Mouse (Mus musculus) stomach, embryonic 16.5 days (tissue): ENCODE results near the gene Ndst2. TPM values are rescaled to one million over a fixed set of nuclear protein-coding genes. Genes with fewer than 3 reads are reported as not detected.

ENCODE experiments used
- ATAC-seq: fragments of 200-750 bp; cut with Nextera tagmentation; 2 replicates; pipeline ENCODE4 v1.8.0; 2017; ENCODE audit warnings: moderate number of reproducible peaks, moderate TSS enrichment; ENCODE audit not compliant: insufficient read depth, low FRiP score
- H3K27ac ChIP-seq: fragments of 300-500 bp; sonication (generic); 2 replicates; pipeline ENCODE4 v1.5.1; 2014; ENCODE audit warnings: low read length
- H3K27me3 ChIP-seq: fragments of 300-500 bp; sonication (generic); 2 replicates; pipeline ENCODE4 v1.6.1; 2014; ENCODE audit warnings: low read length, control low read depth, mixed read lengths; ENCODE audit not compliant: control insufficient read depth, insufficient read depth
- H3K36me3 ChIP-seq: fragments of 300-500 bp; sonication (generic); 2 replicates; pipeline ENCODE4 v1.6.1; 2014; ENCODE audit warnings: low read length; ENCODE audit not compliant: control insufficient read depth, insufficient read depth
- H3K4me1 ChIP-seq: fragments of 300-500 bp; sonication (generic); 2 replicates; pipeline ENCODE4 v1.6.1; 2014; ENCODE audit warnings: low read length, control low read depth, mixed read lengths; ENCODE audit not compliant: control insufficient read depth, insufficient read depth
- H3K4me2 ChIP-seq: fragments of 300-500 bp; sonication (generic); 2 replicates; pipeline ENCODE4 v1.6.1; 2014; ENCODE audit warnings: low read depth, low read length, mixed read lengths
- H3K4me3 ChIP-seq: fragments of 300-500 bp; sonication (generic); replicated peaks from 2 replicates; pipeline ENCODE4 v1.5.1; 2014; ENCODE audit warnings: mild to moderate bottlenecking, low read length
- H3K9ac ChIP-seq: fragments of 300-500 bp; sonication (generic); 2 replicates; pipeline ENCODE4 v1.6.1; 2014; ENCODE audit warnings: low read length
- H3K9me3 ChIP-seq: fragments of 300-500 bp; sonication (generic); replicated peaks from 2 replicates; pipeline ENCODE4 v1.6.1; 2016; ENCODE audit warnings: low read length, control low read depth; ENCODE audit not compliant: control insufficient read depth
- WGBS: fragments of 180-500 bp; shearing (Covaris S2); extraction: QIAGEN DNeasy Blood & Tissue Kit; methylation state at CpG from one replicate; pipeline ENCODE4 v1.1.7; 2014; 5-methylcytosine and 5-hydroxymethylcytosine counted together
- microRNA-seq: library from miRNA; unstranded; fragments of <30 nt; microRNA quantifications from one replicate; pipeline ENCODE4, GENCODE M21; 2016
- polyA plus RNA-seq: library from polyadenylated mRNA; unstranded; fragments of >200 nt; fragmentation: Nextera tagmentation; extraction: Ambion mirVana; gene quantifications from 2 replicates; pipeline ENCODE4 v1.2.1, GENCODE M21; 2015

Gene Ndst2
- polyA plus RNA-seq, 1 experiment from 2014 or later, result 23.7 TPM

- no peak overlapping the region for H3K27ac ChIP-seq
- H3K4me2 ChIP-seq, result no peak overlapping the region
- H3K27me3 ChIP-seq, result no peaks in the 10 kb centered on the region
- 71% methylated on average over 3 of the region's 3 CpGs for WGBS
- no peaks in the 10 kb centered on the region for H3K4me1 ChIP-seq
- H3K9me3 ChIP-seq, result no peaks in the 10 kb centered on the region
- H3K36me3 ChIP-seq, result peaks cover 54% of the 10 kb centered on the region
- H3K9ac ChIP-seq, result no peak overlapping the region
- H3K4me3 ChIP-seq, result no peak overlapping the region
- ATAC-seq, result peak; percentile 59; the same call in 1 of the 2 replicates
Measured at GRCm38 (mm10) chr14:20682498-20682897, 51.9 kb downstream of the Ndst2 start.

DNA sequence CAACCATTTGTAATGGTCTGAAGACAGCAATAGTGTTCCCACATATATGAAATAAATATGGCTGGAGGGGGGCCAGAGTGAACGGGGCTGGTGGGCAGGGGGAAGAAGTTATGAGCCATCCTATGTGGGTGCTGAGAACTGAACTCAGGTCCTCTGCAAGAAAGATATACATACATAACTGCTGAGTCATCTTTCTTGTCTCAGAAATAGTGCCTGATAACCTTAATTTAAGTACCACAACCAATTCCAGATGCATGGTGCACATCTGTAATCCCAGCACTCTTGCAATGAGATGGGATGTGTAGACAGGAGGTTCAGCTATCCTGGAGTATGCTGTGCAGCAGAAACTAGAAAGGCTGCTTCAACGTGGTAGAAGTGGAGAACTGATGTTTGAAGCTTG, 52.6 kb downstream of the Ndst2 start:
- H3K4me2 ChIP-seq, result no peak overlapping the region
- H3K4me1 ChIP-seq, result no peaks in the 10 kb centered on the region
- peaks cover 59% of the 10 kb centered on the region for H3K36me3 ChIP-seq
- H3K27ac ChIP-seq, result no peak overlapping the region
- no peaks in the 10 kb centered on the region for H3K27me3 ChIP-seq
- H3K4me3 ChIP-seq, result no peak overlapping the region
- H3K9me3 ChIP-seq, result no peaks in the 10 kb centered on the region
- 83% methylated on average over 2 of the region's 2 CpGs for WGBS
- H3K9ac ChIP-seq, result no peak overlapping the region
- no peak for ATAC-seq

DNA sequence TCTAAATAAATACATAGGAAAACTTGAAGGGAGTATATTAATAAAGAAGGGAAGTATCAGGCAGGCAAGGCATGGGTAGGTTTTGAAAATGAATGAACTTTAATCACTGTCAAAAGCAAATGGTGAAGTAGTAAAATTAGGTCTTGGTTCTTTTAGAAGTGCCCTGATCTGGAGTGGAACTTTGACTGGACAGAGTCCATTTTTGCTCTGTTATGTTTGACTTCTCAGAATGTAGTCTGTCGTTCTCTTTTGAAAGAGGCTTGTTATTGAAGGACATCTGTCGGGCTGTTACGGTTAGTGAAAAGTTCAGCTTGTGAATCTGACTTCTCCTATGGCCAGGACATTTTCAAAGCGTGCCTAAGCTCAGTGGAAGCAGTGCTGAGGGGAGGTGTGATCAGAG, 56.5 kb downstream of the Ndst2 start:
- 89% methylated on average over 4 of the region's 4 CpGs for WGBS
- no peak overlapping the region for H3K4me2 ChIP-seq
- H3K27me3 ChIP-seq, result no peaks in the 10 kb centered on the region
- H3K9me3 ChIP-seq, result no peaks in the 10 kb centered on the region
- ATAC-seq, result no peak
- no peak overlapping the region for H3K9ac ChIP-seq
- H3K27ac ChIP-seq, result no peak overlapping the region
- H3K4me1 ChIP-seq, result peaks cover 13% of the 10 kb centered on the region
- no peak overlapping the region for H3K4me3 ChIP-seq
- H3K36me3 ChIP-seq, result peaks cover 48% of the 10 kb centered on the region

DNA sequence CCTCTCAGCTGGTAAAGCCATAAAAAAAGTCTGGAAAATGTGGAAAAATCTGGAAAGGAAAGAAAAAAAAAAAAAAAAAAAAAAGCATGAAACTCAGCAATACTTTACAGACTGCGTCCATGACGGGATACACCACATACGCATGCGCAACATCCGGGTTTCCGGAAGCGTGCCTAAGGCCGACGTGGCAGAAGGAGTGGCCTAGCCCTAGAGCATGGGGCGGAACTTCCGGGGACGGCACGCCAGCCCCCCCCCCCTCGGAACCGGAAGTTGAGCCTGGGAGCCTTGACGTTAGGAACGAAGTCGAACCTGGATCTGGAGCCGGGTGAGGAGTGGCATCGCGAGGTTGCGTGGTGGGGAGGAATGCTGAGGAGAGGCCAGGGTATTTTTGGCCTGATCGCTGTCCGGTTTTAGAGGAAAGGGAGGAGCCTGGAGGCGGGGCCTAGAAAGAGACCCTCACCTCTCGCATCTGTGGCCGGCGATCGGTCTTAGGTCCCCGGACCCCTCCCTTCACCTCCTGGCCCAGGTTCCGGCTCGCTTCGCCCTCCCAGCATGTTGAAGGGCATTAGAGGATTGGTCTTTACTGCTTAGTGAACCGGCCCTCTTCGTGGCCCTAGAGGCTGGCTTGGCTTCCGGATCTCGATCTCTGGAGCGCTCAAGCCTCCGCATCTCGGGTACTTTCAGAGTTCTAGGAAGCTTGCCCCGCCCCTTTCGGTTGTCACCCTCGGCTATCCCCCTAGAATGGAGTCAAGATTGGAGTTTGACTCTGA, 60.1 kb downstream of the Ndst2 start, which contains the start of gene Sec24c:
Gene Sec24c (plus strand): TSS at position 245 of the 770 bp plus-strand sequence.
- no peaks in the 10 kb centered on the region for H3K9me3 ChIP-seq
- H3K4me1 ChIP-seq, result peaks cover 13% of the 10 kb centered on the region
- under 1% methylated on average over 43 of the region's 43 CpGs for WGBS
- no peaks in the 10 kb centered on the region for H3K27me3 ChIP-seq
- ATAC-seq, result peak; percentile 97
- peak within 1 kb of the TSS; percentile 97 for H3K4me3 ChIP-seq
- peaks cover 18% of the 10 kb centered on the region for H3K36me3 ChIP-seq
- peak within 1 kb of the TSS; percentile 98 for H3K27ac ChIP-seq
- peak within 1 kb of the TSS; percentile 95 for H3K9ac ChIP-seq
- peak within 1 kb of the TSS; percentile 94 for H3K4me2 ChIP-seq

GRCm38 (mm10) chr14:20673735-20674063, 60.7 kb downstream of the Ndst2 start:
- no peaks in the 10 kb centered on the region for H3K9me3 ChIP-seq
- no peaks in the 10 kb centered on the region for H3K27me3 ChIP-seq
- H3K27ac ChIP-seq, result peak overlapping the region; percentile 98
- H3K36me3 ChIP-seq, result peaks cover 16% of the 10 kb centered on the region
- ATAC-seq, result peak; percentile 61; the same call in 1 of the 2 replicates
- peak overlapping the region; percentile 97 for H3K4me3 ChIP-seq
- H3K4me1 ChIP-seq, result peaks cover 13% of the 10 kb centered on the region
- peak overlapping the region; percentile 88 for H3K4me2 ChIP-seq
- H3K9ac ChIP-seq, result peak overlapping the region; percentile 63
- WGBS, result 7% methylated on average over 13 of the region's 13 CpGs

Small RNAs within 50 kb of the gene (microRNA-seq; reads per million reads assigned to microRNA genes)
- gene Mir6946, result 1.5 reads per million

Other genes starting within 250 kb of the Ndst2 start
- gene Mss51, start 237.7 kb downstream of the Ndst2 start, polyA plus RNA-seq, result 0.52 and 0.56 TPM in 2 replicates
- gene Ppp3cb, start 188.0 kb downstream of the Ndst2 start, polyA plus RNA-seq, result 22.5 and 27.5 TPM in 2 replicates
- gene Usp54, start 93.5 kb downstream of the Ndst2 start, polyA plus RNA-seq, result 6.4 and 7.4 TPM in 2 replicates
- gene Myoz1, start 78.0 kb downstream of the Ndst2 start, polyA plus RNA-seq, result 1.4 and 29.8 TPM in 2 replicates
- 0.36 and 5.1 TPM in 2 replicates for gene Synpo2l, start 66.2 kb downstream of the Ndst2 start, polyA plus RNA-seq
- 90.5 and 110 TPM in 2 replicates for gene Sec24c, start 60.3 kb downstream of the Ndst2 start, polyA plus RNA-seq
- gene Fut11, start 39.6 kb downstream of the Ndst2 start, polyA plus RNA-seq, result 18.3 and 19.3 TPM in 2 replicates
- gene Chchd1, start 31.6 kb downstream of the Ndst2 start, polyA plus RNA-seq, result 149 and 187 TPM in 2 replicates
- gene Zswim8, start 27.0 kb downstream of the Ndst2 start, polyA plus RNA-seq, result 23.2 and 26.8 TPM in 2 replicates
- 43.7 and 45.3 TPM in 2 replicates for gene Camk2g, start 59.5 kb upstream of the Ndst2 start, polyA plus RNA-seq
- gene Plau, start 102.1 kb upstream of the Ndst2 start, polyA plus RNA-seq, result 1.9 and 2.8 TPM in 2 replicates
- gene Vcl, start 194.8 kb upstream of the Ndst2 start, polyA plus RNA-seq, result 108 and 116 TPM in 2 replicates